9 mouse cellular contexts compared by ENCODE assay signal in the genomic region with DNA sequence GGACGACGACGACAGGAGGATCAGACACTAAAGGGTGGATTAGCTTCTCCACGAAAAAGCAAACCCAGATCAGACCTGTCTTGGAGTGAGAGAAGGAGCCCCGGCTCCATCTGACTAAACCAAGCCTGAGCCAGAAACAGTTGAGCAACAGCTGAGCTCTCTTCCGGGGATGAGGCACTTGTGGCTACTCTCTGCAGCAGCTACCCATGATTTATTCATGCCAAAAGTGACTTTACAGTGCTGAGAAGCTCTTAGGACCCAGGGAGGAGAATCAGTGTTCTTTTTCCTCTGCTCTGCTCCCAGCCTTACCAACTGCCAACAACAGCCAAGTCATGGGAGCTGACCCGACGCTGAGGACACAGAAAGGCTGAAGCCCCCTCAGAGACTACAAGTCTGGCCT. TPM values are rescaled to one million over a fixed set of nuclear protein-coding genes. Genes with fewer than 3 reads are reported as not detected.
DNase-seq lines count a peak whose midpoint lies in the region; ATAC-seq and TF ChIP-seq lines count a peak whose summit lies in the region.
"Had no signal": no experiment of that assay in that cellular context is flagged by ENCODE, and none has a peak within 500 bp of the region (broad histone marks: within the 10 kb centered on the region; RNA-seq: fewer than 3 reads in every experiment).

No protein-coding gene starts in this region.

- no peak for ATAC-seq in forebrain, embryonic 12.5 days (ENCODE audit: low FRiP score)
- no peak for ATAC-seq in liver, embryonic 12.5 days
- ATAC-seq in erythroblast, adult 5-6 weeks (replicated peaks; ENCODE audit: low FRiP score, poor library complexity, severe bottlenecking) = no peak

- no peak for TF ChIP-seq CTCF in embryonic fibroblast, embryonic 13.5 days (IDR thresholded peaks at IDR 0.05; ENCODE audit: borderline replicate concordance, insufficient read depth, low read length)

- no peaks in the 10 kb centered on the region for H3K9me3 ChIP-seq in forebrain, embryonic 10.5 days
- no peaks in the 10 kb centered on the region for H3K9me3 ChIP-seq in forebrain, embryonic 12.5 days
- no peaks in the 10 kb centered on the region for H3K9me3 ChIP-seq in liver, embryonic 12.5 days (replicated peaks)

- H3K27ac ChIP-seq in forebrain, embryonic 10.5 days = peak overlapping the region; percentile 58; the same call in 1 of the 2 replicates
- no peak overlapping the region for H3K27ac ChIP-seq in forebrain, embryonic 12.5 days
- H3K27ac ChIP-seq in liver, embryonic 12.5 days = peak overlapping the region; percentile 24; the same call in 1 of the 2 replicates
- H3K27ac ChIP-seq in embryonic fibroblast, embryonic 13.5 days (ENCODE audit: insufficient read depth, low read length) = peak overlapping the region; percentile 63
- H3K27ac ChIP-seq in macrophage = peak overlapping the region; percentile 76

- H3K36me3 ChIP-seq in forebrain, embryonic 10.5 days (replicated peaks) = peaks cover 63% of the 10 kb centered on the region
- H3K36me3 ChIP-seq in forebrain, embryonic 12.5 days (replicated peaks) = peaks cover 18% of the 10 kb centered on the region
- H3K36me3 ChIP-seq in liver, embryonic 12.5 days = peaks cover 58% of the 10 kb centered on the region
- H3K36me3 ChIP-seq in macrophage (ENCODE audit: inconsistent target) = no peaks in the 10 kb centered on the region

- DNase-seq in forebrain, embryonic 10.5 days (ENCODE audit: extremely low spot score, low spot score) = no peak
- DNase-seq in liver = no peak
- no peak for DNase-seq in B cell, adult 2 months
- DNase-seq: thymus, adult 18-20 months had no signal

- H3K4me1 ChIP-seq in forebrain, embryonic 10.5 days = peaks cover 11% of the 10 kb centered on the region
- peaks cover 4% of the 10 kb centered on the region; the same call in 1 of the 2 replicates for H3K4me1 ChIP-seq in forebrain, embryonic 12.5 days
- H3K4me1 ChIP-seq in liver, embryonic 12.5 days = peaks cover 55% of the 10 kb centered on the region
- no peaks in the 10 kb centered on the region for H3K4me1 ChIP-seq in embryonic fibroblast, embryonic 13.5 days (ENCODE audit: control insufficient read depth, insufficient read depth, low read length)

- no peak overlapping the region for H3K4me3 ChIP-seq in forebrain, embryonic 10.5 days
- H3K4me3 ChIP-seq in forebrain, embryonic 12.5 days (replicated peaks) = no peak overlapping the region
- H3K4me3 ChIP-seq in liver, embryonic 12.5 days = no peak overlapping the region
- H3K4me3 ChIP-seq in embryonic fibroblast, embryonic 13.5 days (ENCODE audit: insufficient read depth, low read length) = no peak overlapping the region
- no peak overlapping the region for H3K4me3 ChIP-seq in macrophage (ENCODE audit: inconsistent target)

- H3K4me2 ChIP-seq in forebrain, embryonic 12.5 days = no peak overlapping the region
- no peak overlapping the region for H3K4me2 ChIP-seq in liver, embryonic 12.5 days

- 77% methylated on average over 8 of the region's 8 CpGs for WGBS in forebrain, embryonic 10.5 days
- WGBS in forebrain, embryonic 12.5 days = 61% methylated on average over 8 of the region's 8 CpGs
- WGBS in liver, embryonic 12.5 days (ENCODE audit: insufficient replicate concordance) = 69% methylated on average over 8 of the region's 8 CpGs
- WGBS in macrophage (ENCODE audit: missing documents) = 46% methylated on average over 8 of the region's 8 CpGs

- no peak for TF ChIP-seq POLR2A in embryonic fibroblast, embryonic 13.5 days (IDR thresholded peaks at IDR 0.05; ENCODE audit: low read depth, low read length)

- H3K9ac ChIP-seq in forebrain, embryonic 12.5 days = no peak overlapping the region
- H3K9ac ChIP-seq in liver, embryonic 12.5 days = no peak overlapping the region

- peaks cover 90% of the 10 kb centered on the region for H3K79me2 ChIP-seq in macrophage (ENCODE audit: inconsistent target)

- H3K27me3 ChIP-seq in forebrain, embryonic 10.5 days (ENCODE audit: poor library complexity, severe bottlenecking) = no peaks in the 10 kb centered on the region
- H3K27me3 ChIP-seq in forebrain, embryonic 12.5 days = no peaks in the 10 kb centered on the region
- H3K27me3 ChIP-seq in liver, embryonic 12.5 days (replicated peaks) = no peaks in the 10 kb centered on the region

RNA-seq across cellular contexts. Expression of a gene that starts 9.5 kb away (rescaled TPM):
- polyA plus RNA-seq in forebrain, embryonic 10.5 days (2016; fragmentation: Nextera tagmentation; extraction: Ambion mirVana) = 136 and 140 TPM in 2 replicates
- 130 and 135 TPM in 2 replicates for polyA plus RNA-seq in forebrain, embryonic 12.5 days (2016; fragmentation: Nextera tagmentation; extraction: Ambion mirVana)
- 89.6 and 95.1 TPM in 2 replicates for polyA plus RNA-seq in liver, embryonic 12.5 days (2016; fragmentation: Nextera tagmentation; extraction: Ambion mirVana)
- 58.6 and 70.5 TPM in 2 replicates for polyA plus RNA-seq in embryonic fibroblast, embryonic 13.5 days (2011; ENCODE audit: insufficient read length, low read depth, missing spikeins)
- total RNA-seq in macrophage (2018; cell fraction: chromatin; rRNA removed) = 100 to 1,000 TPM; 104 to 309 (median 220) TPM
- total RNA-seq in macrophage (2018; cell fraction: cytosol; rRNA removed) = 100 to 1,000 TPM; 105 to 155 (median 123) TPM
- 100 to 1,000 TPM in 20 of 26 experiments, 10 to 100 TPM in 6; 71.5 to 171 (median 129) TPM for total RNA-seq in macrophage (2018; cell fraction: nucleus; rRNA removed)
- 126 to 191 TPM (median 168 TPM) in 3 replicates for polyA plus RNA-seq in macrophage (2018)
- total RNA-seq in erythroblast, adult 5-6 weeks (2015; ENCODE audit: low replicate concordance) = 11.1 and 33.4 TPM in 2 replicates
- total RNA-seq in erythroblast, adult 5-6 weeks (2017; ENCODE audit: low replicate concordance) = 44.0 and 54.1 TPM in 2 replicates

RNA-seq across cellular contexts. Expression of a gene that starts 9.5 kb away (rescaled TPM):
- polyA plus RNA-seq in forebrain, embryonic 10.5 days (2016; fragmentation: Nextera tagmentation; extraction: Ambion mirVana) = 166 and 168 TPM in 2 replicates
- 122 and 139 TPM in 2 replicates for polyA plus RNA-seq in forebrain, embryonic 12.5 days (2016; fragmentation: Nextera tagmentation; extraction: Ambion mirVana)
- polyA plus RNA-seq in liver, embryonic 12.5 days (2016; fragmentation: Nextera tagmentation; extraction: Ambion mirVana) = 199 TPM in 2 replicates
- 46.9 and 48.2 TPM in 2 replicates for polyA plus RNA-seq in embryonic fibroblast, embryonic 13.5 days (2011; ENCODE audit: insufficient read length, low read depth, missing spikeins)
- total RNA-seq in macrophage (2018; cell fraction: chromatin; rRNA removed) = 10 to 100 TPM in 18 of 26 experiments, 1 to 10 TPM in 8; 2.2 to 32.9 (median 14.5) TPM
- total RNA-seq in macrophage (2018; cell fraction: cytosol; rRNA removed) = 100 to 1,000 TPM in 25 of 26 experiments, 10 to 100 TPM in 1; 91.5 to 198 (median 136) TPM
- total RNA-seq in macrophage (2018; cell fraction: nucleus; rRNA removed) = 10 to 100 TPM; 14.9 to 83.4 (median 40.0) TPM
- polyA plus RNA-seq in macrophage (2018) = 103 to 211 TPM (median 123 TPM) in 3 replicates
- 71.7 and 81.5 TPM in 2 replicates for total RNA-seq in erythroblast, adult 5-6 weeks (2015; ENCODE audit: low replicate concordance)
- 37.1 and 66.1 TPM in 2 replicates for total RNA-seq in erythroblast, adult 5-6 weeks (2017; ENCODE audit: low replicate concordance)

RNA-seq across cellular contexts. Expression of a gene that starts 41.1 kb away (rescaled TPM):
- polyA plus RNA-seq in forebrain, embryonic 10.5 days (2016; fragmentation: Nextera tagmentation; extraction: Ambion mirVana) = 7.6 and 8.9 TPM in 2 replicates
- 6.2 and 6.9 TPM in 2 replicates for polyA plus RNA-seq in forebrain, embryonic 12.5 days (2016; fragmentation: Nextera tagmentation; extraction: Ambion mirVana)
- 12.3 and 16.4 TPM in 2 replicates for polyA plus RNA-seq in liver, embryonic 12.5 days (2016; fragmentation: Nextera tagmentation; extraction: Ambion mirVana)
- polyA plus RNA-seq in embryonic fibroblast, embryonic 13.5 days (2011; ENCODE audit: insufficient read length, low read depth, missing spikeins) = 0.30 TPM in 1 of 2 replicates, not detected in the other
- not detected for total RNA-seq in macrophage (2018; cell fraction: chromatin; rRNA removed)
- under 1 TPM in 7 of 26 experiments, not detected in 19; 0.09 to 0.22 (median 0.09) TPM for total RNA-seq in macrophage (2018; cell fraction: cytosol; rRNA removed)
- not detected for total RNA-seq in macrophage (2018; cell fraction: nucleus; rRNA removed)
- 0.07 TPM in 1 of 3 replicates, not detected in the others for polyA plus RNA-seq in macrophage (2018)
- total RNA-seq in erythroblast, adult 5-6 weeks (2015; ENCODE audit: low replicate concordance) = 157 and 171 TPM in 2 replicates
- total RNA-seq in erythroblast, adult 5-6 weeks (2017; ENCODE audit: low replicate concordance) = 252 and 316 TPM in 2 replicates

RNA-seq across cellular contexts. Expression of a gene that starts 47.4 kb away (rescaled TPM):
- 2.1 and 2.6 TPM in 2 replicates for polyA plus RNA-seq in forebrain, embryonic 10.5 days (2016; fragmentation: Nextera tagmentation; extraction: Ambion mirVana)
- polyA plus RNA-seq in forebrain, embryonic 12.5 days (2016; fragmentation: Nextera tagmentation; extraction: Ambion mirVana) = 3.3 and 4.0 TPM in 2 replicates
- polyA plus RNA-seq in liver, embryonic 12.5 days (2016; fragmentation: Nextera tagmentation; extraction: Ambion mirVana) = 29.6 and 33.4 TPM in 2 replicates
- polyA plus RNA-seq in embryonic fibroblast, embryonic 13.5 days (2011; ENCODE audit: insufficient read length, low read depth, missing spikeins) = 0.25 and 0.33 TPM in 2 replicates
- not detected for total RNA-seq in macrophage (2018; cell fraction: chromatin; rRNA removed)
- total RNA-seq in macrophage (2018; cell fraction: cytosol; rRNA removed) = under 1 TPM; 0.06 to 0.75 (median 0.25) TPM
- under 1 TPM in 6 of 26 experiments, not detected in 20; 0.23 to 0.48 (median 0.31) TPM for total RNA-seq in macrophage (2018; cell fraction: nucleus; rRNA removed)
- 0.29 to 1.3 TPM (median 0.46 TPM) in 3 replicates for polyA plus RNA-seq in macrophage (2018)
- 35.7 and 39.1 TPM in 2 replicates for total RNA-seq in erythroblast, adult 5-6 weeks (2015; ENCODE audit: low replicate concordance)
- total RNA-seq in erythroblast, adult 5-6 weeks (2017; ENCODE audit: low replicate concordance) = 58.5 and 59.1 TPM in 2 replicates

RNA-seq across cellular contexts. Expression of a gene that starts 56.9 kb away (rescaled TPM):
- 445 and 454 TPM in 2 replicates for polyA plus RNA-seq in forebrain, embryonic 10.5 days (2016; fragmentation: Nextera tagmentation; extraction: Ambion mirVana)
- polyA plus RNA-seq in forebrain, embryonic 12.5 days (2016; fragmentation: Nextera tagmentation; extraction: Ambion mirVana) = 339 and 361 TPM in 2 replicates
- polyA plus RNA-seq in liver, embryonic 12.5 days (2016; fragmentation: Nextera tagmentation; extraction: Ambion mirVana) = 392 and 399 TPM in 2 replicates
- 484 and 532 TPM in 2 replicates for polyA plus RNA-seq in embryonic fibroblast, embryonic 13.5 days (2011; ENCODE audit: insufficient read length, low read depth, missing spikeins)
- 100 to 1,000 TPM in 1 of 26 experiments, 10 to 100 TPM in 25; 11.1 to 100 (median 27.4) TPM for total RNA-seq in macrophage (2018; cell fraction: chromatin; rRNA removed)
- total RNA-seq in macrophage (2018; cell fraction: cytosol; rRNA removed) = 100 to 1,000 TPM; 288 to 433 (median 371) TPM
- 100 to 1,000 TPM in 22 of 26 experiments, 10 to 100 TPM in 4; 57.1 to 217 (median 125) TPM for total RNA-seq in macrophage (2018; cell fraction: nucleus; rRNA removed)
- polyA plus RNA-seq in macrophage (2018) = 289 to 501 TPM (median 407 TPM) in 3 replicates
- 121 and 151 TPM in 2 replicates for total RNA-seq in erythroblast, adult 5-6 weeks (2015; ENCODE audit: low replicate concordance)
- 155 and 185 TPM in 2 replicates for total RNA-seq in erythroblast, adult 5-6 weeks (2017; ENCODE audit: low replicate concordance)
